Mouse (Mus musculus) activated CD4-positive, CD25-positive, alpha-beta regulatory T cell, adult 4 months (primary cell): ENCODE data around the gene Gcnt2. TPM values are rescaled to one million over a fixed set of nuclear protein-coding genes. Genes with fewer than 3 reads are reported as not detected.
"Not testable (repeated sequence)": the region's sequence is repeated elsewhere in the genome, so short reads cannot be mapped to it uniquely, and the experiment has no call there.

Experiments used
- ATAC-seq: one replicate; pipeline ENCODE4 v1.8.0; 2017
- polyA plus RNA-seq, 2 experiments: library from polyadenylated mRNA; unstranded; fragments of 100-300 nt; shearing (Covaris generic); gene quantifications; one replicate each; pipeline ENCODE4 v1.2.1; 2017

Gene Gcnt2
- polyA plus RNA-seq, 2 experiments from 2014 or later, result 0.12 TPM; not detected in 1

DNA sequence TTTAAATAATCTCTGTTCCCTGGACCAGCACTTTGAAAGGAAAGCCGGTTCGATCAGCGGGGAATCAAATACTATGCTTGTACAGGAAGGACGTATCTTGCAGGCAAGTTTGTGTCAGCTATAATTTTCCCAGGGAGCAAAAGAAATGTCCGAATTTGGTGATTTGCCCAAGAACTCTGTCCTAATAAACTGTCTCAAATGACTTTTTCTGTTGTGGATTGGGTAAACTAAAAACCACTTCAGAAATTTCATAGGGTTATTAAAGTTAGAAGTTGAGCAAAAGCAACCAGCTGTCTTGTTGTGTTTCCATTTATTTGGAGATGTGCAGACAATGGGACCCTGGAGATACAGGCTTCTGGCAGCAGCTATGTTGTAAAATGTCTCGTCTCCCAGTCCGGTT is 47.7 kb downstream of the Gcnt2 start:
- no peak for ATAC-seq

DNA sequence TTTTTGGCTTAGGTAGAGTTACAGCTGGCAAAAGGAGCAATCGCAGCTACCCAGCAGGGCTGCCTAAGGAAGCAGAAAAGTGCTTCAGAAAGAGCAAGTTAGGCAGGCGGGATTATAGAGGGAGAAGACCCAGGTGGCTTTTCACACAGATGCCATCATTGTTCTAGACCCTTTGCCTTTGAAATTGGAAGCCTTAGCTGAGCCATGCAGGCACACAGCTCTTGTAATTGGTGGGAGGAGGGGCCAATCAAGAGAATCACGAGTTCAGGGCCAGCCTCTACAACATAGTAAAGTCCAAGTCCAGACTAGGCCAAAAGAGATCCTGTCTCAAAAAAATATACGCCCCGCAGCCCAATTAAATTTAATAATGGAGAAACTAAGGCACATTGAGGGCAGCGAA is 48.5 kb downstream of the Gcnt2 start:
- no peak for ATAC-seq

DNA sequence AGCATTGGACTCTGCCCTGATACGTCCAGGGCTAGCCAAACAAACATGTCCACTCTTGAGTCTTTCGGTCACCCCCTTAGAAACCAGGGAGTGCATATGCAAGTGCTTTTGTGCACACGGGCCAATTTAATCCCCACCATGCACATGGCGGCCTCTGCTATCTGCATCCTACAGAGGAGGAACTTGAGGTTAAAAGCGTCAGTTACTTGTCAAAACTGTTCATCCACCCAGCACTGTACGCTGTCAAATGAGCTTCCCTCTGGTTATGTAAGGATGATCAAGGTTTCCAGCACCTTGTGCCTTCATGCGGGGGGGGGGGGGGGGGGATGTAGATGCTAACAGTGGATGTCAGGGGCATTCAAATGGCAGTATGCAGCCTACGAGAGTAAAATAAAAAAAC is 49.5 kb downstream of the Gcnt2 start:
- ATAC-seq, result no peak

DNA sequence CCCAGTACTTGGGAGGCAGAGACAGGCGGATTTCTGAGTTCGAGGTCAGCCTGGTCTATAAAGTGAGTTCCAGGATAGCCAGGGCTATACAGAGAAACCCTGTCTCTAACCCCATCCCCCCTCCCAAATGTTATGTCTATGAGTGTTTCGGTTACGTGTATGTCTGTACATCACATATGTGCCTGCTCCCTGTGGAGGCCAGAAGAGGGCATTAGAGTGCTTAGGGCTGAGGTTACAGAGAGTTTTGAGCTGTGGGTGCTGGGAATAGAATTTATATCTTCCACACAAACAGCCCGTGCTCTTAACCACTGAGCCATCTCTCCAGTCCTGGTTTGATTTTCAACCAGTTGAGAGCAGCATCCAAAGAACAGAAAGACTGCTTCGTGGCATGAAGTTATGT is 50.5 kb downstream of the Gcnt2 start:
- no peak for ATAC-seq

DNA sequence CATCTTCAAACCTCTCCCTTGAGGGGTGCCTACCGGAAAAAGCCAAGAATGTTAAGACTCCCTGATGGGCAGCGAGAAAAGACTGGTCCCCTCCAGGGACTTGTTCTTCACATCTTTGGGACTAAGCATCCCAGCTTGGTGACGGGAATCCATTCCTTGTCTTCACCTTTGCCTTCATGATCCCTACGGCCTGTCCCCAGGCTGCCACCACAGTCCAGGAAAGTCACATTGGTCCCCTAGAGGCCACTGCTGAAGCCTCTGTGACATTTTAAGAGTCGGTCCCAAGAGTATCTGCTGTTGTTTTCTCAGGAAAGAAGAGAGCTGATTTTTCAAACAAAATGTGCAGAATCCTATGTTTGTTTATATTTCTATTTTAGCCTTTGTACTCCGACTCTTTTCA is 52.4 kb downstream of the Gcnt2 start:
- no peak for ATAC-seq

DNA sequence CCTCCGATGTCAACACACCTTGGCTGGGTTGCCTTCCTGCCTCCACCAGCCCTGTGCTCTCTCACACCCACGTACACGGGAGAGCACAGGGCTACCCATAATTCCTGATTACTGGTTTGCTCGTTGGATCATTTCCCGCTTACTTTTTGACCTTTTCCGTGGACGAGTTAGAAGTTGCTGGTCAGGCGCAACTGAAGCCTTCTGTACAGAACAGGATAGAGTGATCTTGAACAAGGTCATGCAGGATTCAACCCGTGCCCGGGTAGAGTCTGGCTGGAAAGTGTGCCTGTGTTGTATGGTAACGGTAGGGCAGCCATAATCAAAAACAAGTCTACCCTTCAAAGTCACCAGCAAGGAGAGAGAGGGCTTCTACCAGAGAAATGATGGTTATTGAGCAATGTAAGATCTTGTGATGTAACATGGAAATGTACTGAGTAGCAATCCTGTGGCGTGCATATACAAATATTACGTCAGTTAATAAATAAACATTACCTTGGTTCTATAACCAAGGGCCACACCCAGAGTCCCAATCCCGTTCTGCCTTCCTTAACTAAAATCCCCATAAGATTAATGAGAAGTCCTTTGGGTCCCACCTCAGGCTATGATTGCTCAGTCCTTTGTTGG is 54.0 kb downstream of the Gcnt2 start:
- no peak for ATAC-seq

DNA sequence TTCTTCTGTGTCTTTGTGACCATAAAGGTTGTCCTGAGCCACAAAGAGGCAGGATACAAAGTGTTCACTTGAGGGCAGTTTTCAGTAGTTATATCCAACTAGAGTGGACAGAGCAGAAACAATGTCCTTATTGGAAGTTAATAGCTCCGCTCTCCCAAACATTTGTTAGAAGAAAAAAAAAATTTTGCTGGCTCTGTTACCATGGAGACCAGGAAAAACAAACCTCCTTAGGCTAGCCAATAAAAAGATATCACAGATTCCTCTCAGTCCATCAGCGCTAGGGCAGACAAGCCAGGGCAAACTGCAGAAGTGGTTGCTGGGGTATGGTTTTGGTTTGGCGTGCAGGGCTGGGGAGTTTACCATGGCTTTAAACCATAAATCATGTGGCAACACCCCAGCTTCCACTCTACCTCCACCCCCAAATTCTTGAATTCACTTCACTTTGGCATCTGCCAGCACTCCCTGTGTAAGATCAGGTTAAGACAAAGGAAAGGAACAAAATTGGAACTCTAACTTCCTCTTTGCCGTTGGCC is 54.6 kb downstream of the Gcnt2 start:
- no peak for ATAC-seq

DNA sequence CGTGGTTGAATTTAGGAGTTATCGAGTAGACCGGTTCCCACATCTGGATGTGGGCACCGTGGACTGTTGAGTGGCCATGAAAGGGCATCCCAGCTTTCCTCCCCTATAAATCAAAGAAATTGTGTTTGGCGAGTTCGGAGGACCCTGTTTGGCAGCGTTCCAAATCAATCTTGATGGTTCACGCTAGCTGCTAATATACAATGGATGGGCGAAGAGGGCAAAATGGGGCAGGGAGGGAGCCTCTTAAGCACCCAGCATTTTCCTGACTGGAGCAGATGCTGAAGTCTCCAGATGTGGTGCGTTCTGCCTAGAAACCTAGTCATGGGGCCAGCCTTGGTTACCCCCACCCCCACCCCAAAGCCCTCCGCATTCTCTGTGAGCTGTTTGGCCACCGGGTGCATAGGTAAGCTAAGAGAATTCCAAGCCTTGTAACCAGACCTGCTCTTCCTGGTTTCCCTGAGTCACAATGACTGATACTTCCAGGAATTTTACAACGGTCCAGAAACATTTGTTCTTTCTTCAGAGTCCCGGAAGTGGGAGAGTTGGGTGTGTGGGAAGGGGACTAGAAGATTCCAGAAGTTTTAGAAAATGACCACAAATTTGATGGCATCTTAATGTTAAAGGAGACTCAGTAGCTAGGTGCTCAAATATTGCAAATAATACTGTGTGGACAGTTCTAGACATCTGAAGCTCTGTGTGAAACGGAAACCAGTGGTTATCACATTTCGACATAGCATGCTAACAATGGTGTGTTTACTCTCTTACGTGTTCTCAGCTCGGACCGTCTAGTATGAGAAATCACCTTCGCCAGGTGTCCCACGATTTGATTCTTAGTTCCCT is 57.0 kb downstream of the Gcnt2 start:
- no peak for ATAC-seq

DNA sequence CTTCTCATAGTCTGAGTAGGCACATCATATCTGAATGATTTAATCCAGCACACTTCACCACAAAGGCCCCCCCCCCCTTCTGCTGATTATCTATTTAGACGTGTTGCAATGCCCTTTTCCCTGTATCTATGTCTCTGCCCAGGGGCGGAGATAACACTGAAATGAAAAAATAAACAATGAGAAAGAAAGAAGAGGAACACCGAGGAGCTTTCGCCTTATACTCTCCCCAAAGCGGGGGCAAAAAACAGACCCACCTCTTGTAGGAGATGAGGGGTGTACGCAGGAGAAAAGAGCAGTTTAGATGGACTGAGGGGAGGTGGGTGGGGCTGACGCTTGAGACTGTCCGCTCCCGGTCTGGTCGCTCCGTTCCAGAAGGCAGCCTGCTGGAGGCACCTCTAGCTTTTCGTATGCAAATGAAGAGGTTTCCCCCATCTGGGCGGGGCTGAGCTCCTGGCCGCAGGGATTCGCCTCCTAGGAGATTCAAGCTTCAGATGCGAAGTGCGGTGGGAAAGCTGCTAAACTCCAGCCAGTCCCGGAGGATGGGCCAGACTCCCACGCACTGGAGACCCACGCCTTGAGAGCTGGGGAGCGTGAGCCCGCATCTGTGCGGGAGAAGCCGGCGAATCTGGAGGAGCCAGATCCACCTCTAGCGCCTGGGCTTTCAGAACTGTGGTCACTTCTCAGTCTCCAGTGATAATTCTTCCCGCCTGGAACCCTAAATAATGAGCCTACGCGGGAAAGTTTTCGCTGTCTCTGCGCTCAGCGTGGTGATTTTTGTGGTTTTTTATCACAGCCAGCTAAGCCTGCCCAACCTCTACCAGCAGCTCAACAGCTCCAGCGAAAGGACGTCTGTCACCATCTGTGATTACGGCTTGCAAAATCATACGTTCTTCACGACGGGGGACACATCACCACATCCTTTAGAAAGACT is 57.9 kb downstream of the Gcnt2 start:
- ATAC-seq, result no peak

DNA sequence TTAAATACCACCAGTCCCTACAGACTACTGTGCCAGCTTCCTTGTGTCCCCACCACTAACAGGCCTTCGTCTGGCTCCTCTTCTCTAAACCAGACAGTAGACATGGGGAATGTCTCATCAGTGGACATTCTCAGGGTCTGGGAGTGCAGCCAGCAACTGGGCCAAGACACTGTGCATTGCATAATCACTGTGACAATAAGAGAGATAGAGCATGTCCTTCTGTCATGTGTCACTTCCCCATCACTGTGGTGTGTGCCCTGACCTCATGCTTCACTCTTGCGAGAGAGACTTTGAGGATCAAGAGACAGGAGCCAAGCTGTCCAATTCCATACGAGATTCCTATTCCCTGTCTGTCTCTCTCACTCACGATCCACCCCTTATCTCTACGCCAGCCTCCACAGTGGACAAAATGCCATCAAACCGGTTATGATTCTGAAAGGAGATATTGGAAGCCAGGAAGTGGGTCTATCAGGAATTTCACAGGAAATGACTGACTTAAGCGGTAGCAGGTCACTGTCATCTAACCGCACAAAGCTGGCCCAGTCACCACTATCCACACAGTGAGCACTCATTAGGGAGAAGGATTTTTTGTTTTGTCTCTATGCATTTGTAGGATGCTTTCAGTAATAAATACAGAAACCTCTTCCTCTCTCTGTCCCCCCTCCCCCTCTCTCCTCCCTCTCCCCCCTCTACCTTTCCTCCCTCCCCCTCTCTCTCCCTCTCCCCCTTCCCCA is 61.9 kb downstream of the Gcnt2 start:
- no peak for ATAC-seq

DNA sequence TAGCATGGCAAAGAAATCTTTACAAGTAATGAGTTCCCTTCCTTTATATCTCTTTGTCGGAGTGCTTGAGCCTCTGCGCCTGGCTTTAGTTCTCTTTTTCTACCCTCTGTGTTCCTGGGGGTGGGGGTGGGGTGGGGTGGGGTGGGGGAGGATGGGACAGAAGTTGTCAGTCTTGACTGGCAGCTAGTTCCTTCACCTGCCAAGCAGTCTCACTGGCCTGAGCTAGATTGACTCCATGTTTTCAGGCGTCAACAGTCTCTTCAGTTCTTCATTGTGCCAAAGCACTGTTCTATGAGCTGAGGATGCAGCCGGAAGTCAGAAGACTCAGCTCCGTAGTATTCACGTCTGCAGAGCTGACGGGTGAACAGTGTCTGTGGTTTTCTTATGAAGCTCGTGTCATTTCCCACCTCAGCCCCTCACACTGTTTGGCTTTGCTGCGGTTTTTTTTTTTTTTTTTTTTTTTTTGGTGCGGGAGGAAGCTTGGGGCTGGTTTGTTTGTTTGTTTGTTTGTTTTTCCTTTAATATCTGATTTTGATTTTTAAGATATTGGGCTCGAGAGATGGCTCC is 62.8 kb downstream of the Gcnt2 start:
- ATAC-seq, result no peak

DNA sequence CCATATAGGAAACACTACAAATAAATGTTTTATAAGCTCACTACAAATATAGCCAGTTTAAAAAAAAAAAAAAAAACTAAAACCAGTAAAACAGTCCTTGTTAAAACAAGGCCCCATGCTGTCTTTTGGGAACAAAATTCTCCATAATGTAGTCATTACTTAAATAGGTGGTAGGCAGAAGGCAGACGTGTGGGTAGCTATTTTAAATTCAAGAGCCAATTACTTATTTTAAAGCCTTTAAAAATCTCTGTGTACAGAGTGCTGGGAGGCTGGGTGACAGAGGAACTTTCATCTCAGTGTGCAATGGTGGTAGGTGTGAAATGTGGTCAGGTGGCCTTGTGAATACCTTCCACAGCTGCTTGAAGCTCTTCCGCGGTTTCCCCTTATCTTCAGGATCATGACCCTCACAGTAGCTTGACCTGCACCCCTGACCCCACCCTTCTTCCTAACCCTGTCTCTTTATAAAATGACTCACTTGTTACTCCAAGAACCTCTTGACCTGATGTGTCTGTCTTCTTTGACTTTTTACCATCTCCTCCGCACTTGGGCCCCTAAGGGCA is 64.3 kb downstream of the Gcnt2 start:
- no peak for ATAC-seq

DNA sequence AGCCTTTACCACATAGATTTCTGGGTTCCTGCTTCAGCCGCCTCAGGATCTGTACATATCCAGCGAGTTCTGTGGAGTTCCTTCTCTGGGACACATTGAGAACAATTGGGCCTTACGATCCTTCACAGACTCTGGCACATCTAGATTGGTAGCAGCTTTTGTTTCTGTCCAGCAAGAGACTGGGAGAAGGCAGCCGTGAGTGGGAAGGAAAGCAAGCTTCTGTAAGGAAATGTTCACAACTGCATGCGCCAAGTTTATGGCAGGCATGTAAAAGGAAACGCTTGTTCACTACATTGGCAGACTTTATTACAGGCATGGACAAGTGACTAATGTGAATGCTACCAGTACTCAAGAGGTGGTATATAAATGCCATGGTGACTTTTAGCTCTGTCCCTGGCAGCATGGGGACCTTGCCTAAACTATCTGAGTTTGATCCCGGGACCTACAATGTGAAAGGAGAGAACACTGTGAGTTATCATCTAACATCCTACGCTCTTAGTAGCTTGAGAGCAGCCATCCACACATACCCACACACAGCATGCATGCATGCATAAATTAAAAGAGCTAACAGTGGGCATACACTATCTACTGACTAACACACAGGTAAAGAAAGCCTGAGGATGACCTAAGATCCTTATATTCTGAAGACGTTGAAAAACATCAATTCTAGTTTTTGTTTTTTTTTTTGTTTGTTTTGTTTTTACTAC is 68.8 kb downstream of the Gcnt2 start:
- ATAC-seq, result no peak

DNA sequence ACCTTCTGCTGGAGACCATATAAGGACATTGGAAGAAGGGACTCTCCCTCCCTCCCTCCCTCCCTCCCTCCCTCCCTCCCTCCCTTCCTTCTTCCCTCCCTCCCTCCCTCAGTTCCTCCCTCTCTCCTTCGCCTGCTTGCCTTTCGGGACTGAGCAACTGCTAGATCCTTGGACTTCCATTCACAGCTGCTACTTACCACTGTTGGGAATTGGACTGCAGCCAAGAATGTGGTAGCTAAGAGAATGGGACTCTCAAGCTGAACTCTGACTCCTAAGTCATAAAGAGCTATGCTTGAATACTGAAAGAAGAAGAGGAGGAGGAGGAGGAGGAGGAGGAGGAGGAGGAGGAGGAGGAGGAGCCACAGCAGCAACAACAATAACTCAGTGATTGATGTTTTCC is 72.3 kb downstream of the Gcnt2 start:
- not testable (repeated sequence) for ATAC-seq

DNA sequence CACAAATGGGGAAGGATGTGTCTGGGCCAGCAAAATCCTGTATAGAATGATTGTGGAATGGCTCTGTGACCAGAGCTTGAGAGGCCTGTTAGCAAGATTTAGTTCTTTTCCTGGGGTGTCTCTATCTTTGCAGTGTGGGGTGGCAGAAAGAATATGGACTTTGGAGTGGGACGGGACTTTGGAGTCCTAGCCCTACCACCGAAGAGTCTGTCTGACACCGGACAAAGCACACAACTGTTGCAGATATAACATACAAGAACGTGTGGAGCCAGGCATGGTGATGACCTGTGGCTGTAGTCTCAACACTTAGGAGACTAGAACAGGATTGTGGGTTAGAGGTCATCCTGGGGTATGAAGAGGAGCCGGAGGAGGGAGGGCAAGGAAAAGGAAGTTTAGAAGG is 73.0 kb downstream of the Gcnt2 start:
- ATAC-seq, result no peak

DNA sequence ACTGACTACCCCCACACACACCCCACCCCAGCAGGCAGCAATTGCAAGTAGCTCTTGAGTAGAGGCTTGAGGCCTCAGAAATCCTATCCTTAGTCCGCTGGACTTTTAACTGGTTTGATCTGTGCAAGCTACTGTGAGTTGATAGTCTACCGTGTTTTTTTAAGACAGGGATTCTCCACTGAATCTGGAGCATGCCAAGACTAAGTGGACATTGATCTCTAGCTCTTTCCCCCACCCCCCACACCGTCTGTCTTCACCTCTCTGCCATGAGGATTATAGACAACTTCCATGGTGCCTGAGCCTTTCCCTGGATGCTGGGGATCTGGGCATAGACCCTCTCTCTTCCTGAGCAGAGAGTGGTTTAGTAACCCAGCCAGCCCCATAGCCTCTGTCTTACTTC is 74.8 kb downstream of the Gcnt2 start:
- no peak for ATAC-seq

DNA sequence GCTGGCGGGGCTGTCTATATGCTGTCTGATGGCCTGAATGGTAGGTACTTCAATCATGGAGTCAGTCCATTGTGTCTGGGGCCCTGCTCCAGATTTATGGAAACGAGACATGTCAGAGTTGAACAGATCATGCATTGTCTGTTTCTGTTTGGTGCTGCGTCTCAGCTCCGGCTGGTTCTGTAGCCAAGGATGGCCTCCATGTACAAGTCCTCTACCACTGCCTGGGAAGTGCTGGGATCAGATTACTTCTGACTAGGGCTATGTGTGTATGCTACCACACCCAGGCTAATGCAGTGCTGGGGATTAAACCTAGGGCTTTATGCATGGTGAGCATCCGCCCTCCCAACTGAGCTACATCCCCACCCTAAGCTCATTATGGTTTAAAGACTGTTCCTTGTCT is 78.0 kb downstream of the Gcnt2 start:
- no peak for ATAC-seq

DNA sequence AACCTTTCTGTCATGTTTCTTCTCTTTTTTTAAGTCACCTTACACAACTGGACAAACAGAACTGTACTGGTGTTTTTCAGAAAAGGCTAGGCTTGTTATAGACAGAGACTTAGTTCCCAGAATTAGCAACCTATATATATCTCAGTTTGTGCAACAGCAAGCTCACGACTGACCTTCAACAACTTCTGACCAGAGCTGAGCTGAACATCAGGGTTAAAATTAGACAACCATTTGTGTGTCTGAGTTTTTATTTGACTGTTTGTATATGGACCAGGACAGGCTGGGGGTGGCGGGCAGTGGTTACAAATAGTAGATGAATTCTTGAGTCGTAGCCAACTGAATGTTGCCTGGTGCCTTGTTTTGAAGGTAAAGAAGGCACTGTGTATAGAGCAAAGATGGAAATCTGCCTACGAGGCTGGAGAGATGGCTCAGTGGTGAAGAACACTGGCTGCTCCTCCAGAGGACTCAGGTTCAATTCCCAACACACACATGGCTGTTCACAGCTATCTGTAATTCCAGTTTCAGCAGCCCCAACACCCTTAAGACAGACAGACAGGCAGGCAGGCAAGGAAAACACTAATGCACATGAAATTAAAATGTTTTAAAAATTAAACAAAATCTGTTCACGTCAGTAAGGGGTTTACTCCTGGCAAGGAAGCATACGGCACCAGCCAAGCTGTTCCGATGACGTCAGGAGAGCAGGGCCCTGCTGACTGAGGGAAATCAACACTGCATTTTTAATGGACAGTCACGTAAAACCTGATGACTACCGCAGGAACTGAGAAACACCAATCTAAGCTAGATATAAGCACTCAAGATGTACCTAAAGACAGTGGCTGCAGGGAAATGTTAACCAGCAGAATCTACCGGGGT is 79.2 kb downstream of the Gcnt2 start:
- no peak for ATAC-seq

DNA sequence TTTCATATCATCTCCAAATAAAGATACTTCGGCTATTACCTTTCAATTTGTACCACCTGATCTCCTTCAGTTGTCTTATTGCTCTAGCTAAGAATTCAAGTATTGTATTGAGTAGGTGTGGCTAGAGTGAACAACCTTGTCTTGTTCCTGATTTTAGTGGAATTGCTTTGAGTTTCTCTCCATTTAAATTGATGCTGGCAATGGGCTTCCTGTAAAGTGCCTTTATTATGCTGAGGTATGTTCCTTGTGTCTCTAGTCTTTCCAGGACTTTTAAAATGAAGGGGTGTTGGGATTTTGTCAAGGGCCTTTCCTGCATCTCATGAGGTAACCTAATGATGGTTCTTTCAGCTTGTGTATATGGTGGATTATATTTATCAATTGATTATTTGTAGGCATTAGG is 83.5 kb downstream of the Gcnt2 start:
- ATAC-seq, result no peak

DNA sequence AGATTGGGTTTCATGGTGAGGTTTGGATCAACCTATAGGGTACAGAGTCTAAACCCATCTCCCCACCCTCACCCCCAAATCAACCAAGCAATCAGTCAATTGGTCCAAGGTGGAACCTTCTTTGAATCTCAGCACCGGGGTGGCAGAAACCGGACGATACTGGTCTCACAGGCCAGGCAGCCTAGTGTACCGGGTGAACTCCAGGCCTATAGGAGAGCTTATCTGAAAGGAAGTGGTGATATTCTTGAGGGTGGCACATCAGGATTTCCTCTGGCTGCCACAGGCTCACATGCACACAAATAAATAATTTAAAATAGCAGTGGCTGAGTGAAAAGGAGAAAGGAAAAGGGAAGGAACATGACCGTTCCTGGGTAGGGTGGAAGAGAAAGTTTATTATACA is 84.4 kb downstream of the Gcnt2 start:
- ATAC-seq, result no peak
